Mouse (Mus musculus) cerebellum, adult (tissue): ENCODE measurements around the gene Mybph.

ENCODE experiments used
- ATAC-seq: cut with Nextera tagmentation; 2 replicates; pipeline ENCODE4 v1.9.2; 2017; ENCODE audit warnings: mild to moderate bottlenecking, moderate library complexity, mixed read lengths; ENCODE audit not compliant: insufficient number of reproducible peaks, low FRiP score, low TSS enrichment

Gene Mybph

DNA sequence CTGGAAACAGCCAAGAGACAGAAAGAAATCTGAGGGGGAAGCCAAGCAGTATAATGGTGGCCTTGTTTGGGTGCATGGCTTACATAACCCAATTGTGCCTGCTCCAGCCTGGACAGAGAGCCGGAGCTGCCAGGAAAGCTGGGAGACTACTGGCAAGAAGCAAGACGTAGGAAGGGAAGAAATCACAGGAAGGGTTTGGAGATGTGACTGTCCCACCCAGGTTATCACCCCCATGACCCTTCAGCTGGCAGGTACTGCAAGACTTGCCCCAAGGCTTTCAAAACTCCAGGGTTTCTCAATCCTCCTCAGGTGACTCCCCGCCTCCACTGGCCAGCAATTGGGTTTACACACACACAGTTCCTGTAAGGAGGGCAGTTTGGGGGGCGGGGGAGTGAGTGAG is 11.2 kb upstream of the Mybph start, which contains the start of gene Chil1:
Gene Chil1, plus strand, starts transcription at position 152 of the 400 bp plus-strand sequence.
- ATAC-seq = no peak

DNA sequence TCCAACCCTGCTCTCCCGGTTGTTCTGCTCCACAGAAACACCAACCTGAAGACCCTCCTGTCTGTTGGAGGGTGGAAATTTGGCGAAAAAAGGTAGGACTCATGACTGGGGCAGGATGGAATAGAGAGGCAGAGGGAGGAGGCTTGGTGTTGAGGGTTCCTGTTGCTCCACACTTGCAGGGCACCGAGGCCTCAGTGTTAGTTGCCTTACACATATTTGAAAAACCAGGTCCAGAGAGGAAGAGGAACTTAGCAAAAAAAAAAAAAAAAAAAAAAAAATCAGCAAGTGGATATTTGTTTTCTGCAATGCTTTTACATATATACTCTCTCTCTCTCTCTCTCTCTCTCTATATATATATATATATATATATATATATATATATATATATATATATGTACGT is 9.2 kb upstream of the Mybph start:
- no peak for ATAC-seq

DNA sequence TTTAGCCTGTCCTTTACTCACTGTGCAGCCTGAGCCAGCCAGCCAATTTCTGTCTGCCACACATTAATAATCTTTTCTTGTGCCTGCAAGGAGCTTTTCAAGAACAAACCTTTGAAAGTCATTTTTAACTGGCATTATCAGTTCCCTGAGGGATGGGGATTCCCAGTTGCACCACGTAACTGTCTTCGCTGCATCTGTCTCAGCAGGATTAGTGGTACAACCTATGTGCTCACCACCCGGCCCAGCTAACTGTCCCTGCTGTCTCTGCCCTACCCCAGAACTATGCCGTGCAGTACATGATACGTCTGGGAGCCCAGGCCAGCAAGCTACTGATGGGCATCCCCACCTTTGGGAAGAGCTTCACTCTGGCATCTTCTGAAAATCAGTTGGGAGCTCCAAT is 5.0 kb upstream of the Mybph start:
- no peak for ATAC-seq

DNA sequence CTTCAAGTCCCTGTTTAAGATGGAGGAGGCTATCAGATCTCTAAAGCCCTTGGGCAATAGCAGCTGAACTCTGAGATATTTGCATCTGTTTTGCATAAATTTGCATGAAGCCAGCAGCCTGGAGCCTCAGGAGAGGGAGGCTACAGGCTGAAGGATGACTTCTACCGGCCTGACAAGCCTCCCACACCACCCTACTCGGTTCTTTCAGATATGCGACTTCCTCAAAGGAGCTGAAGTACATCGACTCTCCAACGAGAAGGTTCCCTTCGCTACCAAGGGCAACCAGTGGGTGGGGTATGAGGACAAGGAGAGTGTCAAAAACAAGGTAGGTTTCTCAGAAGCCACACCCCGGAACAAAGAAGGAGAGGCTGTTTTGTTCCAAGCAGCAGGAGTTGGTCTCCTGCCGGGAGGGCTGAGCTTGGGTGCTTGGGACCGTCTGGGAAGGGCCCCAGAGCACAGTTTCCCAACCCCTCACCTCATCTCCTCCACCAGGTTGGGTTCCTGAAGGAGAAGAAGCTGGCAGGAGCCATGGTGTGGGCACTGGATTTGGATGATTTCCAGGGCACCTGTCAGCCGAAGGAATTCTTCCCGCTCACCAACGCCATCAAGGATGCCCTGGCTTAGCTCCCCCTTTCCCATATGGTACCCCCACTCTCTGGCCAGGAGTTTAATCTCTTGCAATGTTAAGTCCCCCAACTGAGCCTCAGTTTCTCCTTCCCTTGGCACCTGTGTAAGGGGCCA is 4.1 kb upstream of the Mybph start:
- no peak for ATAC-seq

DNA sequence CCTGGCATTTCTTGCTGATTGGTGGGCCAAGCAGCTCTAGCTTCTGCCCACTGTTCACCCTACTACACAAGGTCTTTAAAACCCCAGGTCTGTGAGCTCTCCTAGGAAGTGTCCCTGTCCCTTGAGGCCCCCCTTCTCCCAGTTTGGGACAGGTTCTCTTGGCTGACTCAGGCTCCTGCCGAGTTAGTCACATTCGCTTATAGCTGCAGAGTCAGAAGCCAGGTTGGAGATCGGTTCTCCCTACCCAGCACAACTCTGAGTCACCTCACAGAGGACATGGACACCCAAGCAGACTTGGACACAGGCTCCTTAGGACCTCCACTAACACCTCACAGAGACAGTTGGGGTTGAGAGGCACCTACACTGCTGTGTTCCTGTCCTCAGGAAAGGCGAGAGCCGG is 2.1 kb upstream of the Mybph start:
- ATAC-seq = no peak

DNA sequence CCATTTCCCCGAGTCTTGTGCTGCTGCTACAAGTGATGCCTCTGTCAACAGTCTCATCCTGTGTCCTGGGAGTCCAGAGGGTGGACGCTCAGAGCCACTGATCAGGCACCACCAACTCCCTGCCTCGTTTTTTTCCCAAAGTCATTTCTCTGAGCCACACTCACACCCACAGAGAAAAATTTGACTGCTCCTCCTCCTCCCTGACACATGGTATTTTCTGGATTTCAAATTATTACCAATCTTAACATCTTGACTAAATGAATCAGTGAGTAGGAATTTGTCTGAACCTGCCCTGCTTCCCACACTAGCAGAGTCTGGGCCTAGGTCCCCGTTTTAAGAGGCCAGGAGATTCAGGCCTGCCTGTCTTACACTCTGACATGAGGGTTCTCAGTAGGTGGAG is 1.2 kb upstream of the Mybph start:
- no peak for ATAC-seq

DNA sequence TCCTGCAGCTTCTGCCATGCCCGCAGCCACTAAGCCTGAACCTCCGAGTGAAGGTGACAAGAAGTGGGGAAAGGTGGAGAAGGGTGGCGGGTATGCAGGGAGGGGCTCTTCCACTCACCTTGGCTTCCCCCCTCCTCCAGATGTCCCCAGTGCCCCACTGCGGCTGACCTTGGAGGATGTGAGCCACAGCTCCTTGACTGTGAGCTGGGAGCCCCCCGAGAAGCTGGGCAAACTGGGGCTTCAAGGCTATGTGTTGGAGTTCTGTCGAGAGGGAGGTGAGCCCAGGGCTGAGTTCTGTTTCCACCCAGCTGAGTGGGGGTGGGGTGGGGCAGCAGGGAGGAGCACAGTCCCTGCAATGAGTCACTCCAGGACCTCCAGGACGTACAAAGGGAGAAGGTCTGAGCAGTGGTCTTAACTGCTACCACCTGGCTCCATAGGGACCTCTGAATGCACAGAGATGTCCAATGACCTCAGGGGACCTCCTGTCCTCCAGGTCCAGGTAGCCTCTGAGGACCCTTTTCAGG is 488 bp downstream of the Mybph start:
- ATAC-seq = no peak

DNA sequence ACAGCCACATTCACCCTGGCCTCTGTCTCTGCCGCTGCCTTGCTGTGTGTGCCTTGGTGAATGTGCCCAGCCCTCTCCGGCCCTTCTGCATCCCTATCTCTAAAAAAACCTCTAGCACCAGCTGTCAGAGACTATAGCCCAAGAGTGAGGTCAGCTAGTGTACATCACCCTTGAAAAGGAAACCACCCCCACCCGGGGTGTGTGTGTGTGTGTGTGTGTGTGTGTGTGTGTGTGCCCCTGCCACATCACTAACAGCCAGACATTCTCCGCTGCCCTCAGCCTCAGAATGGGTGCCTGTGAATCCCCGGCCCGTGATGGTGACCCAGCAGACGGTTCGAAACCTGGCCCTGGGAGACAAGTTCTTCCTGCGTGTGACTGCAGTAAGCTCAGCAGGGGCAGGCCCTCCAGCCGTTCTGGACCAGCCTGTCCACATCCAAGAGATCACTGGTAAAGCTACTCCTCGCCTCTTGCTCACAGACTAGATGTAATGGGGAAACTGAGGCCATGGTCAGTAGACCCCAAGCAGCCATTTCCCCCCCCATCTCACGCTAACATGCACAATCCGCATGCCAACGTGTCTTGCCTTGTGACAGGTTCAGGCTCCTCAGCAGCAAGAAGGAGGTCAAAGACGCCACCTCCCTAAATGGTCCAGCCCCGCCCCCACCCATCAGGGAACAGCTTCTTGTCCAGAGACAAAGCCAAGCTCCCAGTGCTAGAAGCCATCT is 1.2 kb downstream of the Mybph start:
- no peak for ATAC-seq

DNA sequence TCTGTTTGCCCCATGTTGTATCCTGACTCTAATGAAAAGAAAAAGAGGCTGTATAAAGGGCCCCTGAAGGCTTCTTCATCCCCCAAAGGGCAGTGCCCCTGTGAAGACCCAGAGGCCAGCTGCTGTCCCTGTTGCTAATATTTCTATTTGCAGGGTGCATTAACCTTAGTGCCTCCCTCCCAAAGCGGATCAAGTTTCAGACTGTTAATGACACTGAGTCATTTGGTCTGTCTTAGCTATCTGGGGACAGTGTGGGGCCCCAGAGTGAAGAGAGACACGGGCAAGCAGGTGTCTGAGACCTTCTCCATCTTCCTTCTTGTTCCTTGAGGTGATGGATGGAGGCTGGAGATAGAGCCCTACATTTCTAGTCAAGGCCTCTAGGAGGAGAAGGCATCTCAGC is 1.9 kb downstream of the Mybph start:
- no peak for ATAC-seq

DNA sequence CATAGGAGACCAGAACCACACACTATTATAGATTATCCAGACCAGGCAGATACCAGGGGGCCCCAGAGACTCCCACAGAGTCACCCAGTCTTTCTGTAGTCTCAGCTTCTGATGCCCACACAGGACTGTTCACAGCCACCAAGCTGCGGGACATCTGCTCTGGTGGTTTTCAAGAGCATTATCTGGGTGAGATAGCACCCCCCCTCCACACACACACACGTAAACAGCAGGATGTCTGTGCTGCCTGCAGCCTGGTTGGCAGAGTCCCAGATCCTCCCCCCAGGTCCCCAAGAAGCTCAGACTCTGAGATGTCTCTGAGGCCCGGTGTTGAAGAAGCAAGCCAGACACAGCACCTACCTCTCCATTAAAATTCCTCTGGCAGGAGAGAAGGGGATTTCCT is 2.3 kb downstream of the Mybph start:
- no peak for ATAC-seq

DNA sequence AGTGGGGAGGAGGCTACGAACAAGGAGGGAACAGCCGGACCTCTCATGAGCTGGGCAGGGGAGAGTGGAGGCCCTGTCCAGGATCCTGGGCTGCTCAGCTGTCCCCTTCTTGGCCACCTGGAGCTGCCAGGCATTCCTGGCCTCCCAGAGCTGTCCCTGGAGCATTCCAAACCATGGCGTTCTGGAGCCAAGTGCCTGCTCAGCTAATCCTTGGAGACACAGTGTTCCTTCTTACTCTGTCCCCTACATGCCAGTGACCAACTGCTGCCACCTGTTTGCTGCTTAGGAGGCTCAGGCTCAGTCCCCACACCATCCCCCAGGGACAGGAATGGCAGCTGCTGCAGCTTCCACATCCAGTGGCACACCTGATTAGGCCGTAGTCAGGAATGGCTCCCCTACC is 2.7 kb downstream of the Mybph start:
- ATAC-seq = peak; percentile 47; the same call in 1 of the 2 replicates

DNA sequence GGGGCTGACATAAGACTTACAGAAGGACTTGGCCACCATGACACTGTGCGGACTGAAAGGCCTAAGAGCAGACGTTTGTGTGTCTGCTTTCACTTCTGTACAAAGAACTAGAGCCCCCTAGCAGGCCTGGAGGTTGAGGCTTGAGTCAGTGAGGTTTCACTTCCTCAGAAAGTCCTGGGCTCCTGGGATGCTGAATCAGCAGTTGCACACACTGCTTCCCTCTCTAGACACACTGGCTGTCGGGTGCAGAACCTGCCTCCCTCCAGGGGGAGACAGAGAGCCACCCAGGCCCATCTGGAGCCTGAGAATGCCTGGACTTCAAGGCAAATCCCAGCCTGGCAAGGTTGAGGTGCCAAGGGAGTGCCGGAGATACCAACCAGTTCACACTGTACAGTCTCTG is 3.1 kb downstream of the Mybph start:
- ATAC-seq = no peak

DNA sequence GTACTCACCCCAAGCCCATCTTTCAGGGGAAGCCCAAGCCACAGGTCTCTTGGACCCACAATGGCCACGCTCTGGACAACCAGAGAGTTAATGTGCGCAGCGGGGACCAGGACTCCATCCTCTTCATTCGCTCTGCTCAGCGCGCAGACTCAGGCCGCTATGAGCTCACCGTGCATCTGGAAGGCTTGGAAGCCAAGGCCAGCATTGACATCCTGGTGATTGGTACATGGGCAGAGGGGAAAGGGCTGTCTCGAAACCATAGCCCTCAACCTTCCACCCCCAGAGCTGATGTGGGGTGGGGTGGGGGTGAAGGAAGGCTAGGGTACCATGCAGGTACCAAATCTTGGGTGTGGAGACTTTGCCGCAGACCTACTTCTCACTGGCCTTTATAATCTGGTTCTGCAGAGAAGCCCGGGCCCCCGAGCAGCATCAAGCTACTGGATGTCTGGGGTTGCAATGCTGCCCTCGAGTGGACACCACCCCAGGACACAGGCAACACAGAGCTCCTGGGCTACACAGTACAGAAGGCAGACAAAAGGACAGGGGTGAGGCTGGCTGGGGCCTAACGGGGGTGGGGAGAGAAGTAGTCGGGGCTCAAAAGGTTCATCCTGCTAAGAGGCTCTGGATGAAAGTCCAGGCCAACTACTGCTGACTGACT is 4.2 kb downstream of the Mybph start:
- ATAC-seq = no peak

DNA sequence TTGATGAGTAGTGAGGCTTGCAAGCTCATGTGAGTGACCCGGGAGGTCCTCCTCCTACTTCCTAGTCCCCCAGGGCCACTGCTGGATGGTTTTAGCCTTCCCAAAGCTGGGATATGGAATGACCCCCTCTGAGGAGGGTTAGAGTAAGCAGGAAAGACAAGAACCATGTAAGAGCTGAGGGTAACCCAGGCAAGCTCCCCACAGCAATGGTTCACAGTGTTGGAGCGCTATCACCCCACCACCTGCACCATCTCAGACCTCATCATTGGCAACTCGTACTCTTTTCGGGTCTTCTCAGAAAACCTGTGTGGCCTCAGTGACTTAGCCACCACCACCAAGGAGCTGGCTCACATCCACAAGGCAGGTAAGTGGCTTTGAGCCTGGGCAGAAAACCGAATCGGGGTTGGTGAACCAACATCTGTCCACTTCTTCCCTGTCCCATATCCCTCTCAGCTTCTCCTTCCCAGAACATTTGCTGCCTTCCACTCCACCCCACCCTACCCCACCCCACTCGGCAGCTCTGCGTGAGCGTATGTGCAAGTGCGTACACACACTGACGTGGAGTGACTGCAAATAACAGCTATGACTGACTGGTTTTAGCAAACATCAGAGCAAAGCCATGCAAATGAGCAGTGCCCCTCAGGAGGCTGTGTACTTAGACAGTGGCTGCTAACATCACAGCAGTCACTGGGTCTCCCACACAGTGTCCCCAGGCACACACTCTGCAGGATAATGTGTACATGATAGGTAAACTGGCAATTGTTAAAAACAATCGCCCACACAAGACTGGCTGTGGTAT is 5.1 kb downstream of the Mybph start:
- ATAC-seq = no peak

DNA sequence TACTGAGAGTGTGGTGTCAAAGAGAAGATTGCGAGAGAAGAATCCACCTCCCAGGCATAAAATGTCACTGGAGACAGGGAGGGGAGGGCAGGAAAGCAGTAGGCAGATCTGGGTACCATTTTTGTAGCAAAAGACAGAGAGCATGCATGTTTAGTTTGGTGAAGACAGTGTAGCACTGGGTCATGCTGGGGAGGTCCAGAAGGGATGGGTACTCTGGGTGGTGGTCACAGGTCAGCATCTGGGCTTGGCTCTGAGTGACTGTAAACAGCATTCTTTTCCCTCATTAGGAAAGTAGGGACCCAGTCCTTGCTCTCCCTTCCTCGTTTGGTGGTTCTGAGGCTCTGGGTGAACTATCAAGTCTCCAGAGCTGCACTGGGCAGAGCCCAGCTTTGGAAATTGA is 7.2 kb downstream of the Mybph start:
- ATAC-seq = no peak

DNA sequence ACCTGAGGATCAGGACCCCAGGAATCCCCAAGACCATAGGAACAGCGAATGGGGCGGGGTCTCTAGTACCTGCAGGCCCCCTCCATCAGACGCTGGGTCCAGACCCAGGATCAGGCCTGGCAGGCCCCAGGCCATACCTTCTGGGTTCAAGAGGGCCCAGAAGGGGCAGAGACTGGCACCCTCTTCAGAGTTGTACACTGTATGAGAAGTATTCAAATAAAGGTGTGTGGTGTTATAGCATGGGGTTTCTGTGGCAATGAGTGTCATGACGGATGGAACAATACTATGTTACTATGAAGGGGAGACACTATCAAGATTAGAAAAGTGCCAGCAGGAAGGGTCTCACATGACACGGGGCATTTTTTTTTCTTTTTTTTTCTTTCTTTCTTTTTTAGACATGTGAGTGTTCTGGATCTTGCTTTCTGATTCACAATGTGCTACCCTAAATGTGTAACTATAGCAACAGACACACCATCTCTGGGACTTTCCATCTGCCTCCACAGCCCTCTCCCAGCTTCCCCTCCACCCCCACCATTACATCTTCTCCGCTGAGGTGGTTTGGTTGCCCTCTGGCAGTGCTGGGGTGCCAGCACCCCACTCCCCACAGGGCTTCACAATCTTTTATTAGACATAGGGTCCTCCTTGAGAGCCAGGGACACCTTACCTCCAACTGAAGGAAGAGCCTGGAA is 7.9 kb downstream of the Mybph start:
- ATAC-seq = no peak

DNA sequence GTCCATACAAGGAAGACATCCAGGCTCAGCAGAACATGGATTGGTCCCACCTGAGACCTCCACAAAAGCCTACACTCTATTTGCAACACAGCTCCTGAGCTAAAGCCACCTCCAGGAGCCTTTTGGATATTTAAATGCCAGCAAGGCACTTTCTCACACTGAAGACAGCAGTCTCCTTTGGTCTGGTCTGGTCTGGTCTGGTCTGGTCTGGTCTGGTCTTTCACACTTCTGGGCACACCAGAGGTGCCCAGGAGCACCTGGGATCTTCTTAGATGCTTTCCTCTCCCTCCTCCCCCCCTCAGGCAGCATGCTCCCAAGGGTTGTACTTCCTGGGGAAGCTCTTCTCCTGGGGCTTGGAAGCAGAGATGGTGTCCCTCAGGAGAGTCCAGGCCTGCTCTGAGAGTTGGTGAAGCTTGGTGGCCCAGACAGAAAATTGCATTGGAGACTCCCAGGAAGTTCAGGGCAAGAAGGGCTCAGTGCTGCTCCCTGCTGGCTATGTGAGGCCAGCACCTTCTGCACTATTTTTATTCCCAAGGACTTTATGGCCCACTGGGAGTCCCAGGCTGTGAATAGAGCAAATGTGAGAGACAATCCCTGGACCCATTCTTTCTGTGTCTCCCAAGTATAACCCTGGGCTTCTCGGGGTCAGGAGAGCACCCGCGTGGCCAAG is 8.6 kb downstream of the Mybph start:
- no peak for ATAC-seq

DNA sequence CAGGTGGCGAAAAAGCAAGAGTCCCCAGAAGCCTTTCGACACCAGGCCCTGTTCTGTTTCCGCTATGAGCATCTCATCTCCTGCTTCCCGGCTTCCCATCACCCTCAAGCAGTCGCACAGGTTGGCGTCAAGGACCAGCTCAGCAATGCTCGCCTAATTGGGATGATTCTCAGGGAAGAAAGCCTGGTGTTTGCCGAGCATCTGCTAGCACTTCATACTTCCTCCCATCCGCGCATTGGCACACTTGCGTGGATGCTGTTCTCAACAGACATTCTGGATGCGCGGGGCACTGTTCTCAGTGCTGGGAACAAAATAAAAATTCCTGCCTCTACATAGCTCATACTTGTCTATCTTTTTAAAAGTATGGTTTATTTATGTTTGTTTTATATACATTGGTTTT is 11.0 kb downstream of the Mybph start:
- ATAC-seq = no peak

DNA sequence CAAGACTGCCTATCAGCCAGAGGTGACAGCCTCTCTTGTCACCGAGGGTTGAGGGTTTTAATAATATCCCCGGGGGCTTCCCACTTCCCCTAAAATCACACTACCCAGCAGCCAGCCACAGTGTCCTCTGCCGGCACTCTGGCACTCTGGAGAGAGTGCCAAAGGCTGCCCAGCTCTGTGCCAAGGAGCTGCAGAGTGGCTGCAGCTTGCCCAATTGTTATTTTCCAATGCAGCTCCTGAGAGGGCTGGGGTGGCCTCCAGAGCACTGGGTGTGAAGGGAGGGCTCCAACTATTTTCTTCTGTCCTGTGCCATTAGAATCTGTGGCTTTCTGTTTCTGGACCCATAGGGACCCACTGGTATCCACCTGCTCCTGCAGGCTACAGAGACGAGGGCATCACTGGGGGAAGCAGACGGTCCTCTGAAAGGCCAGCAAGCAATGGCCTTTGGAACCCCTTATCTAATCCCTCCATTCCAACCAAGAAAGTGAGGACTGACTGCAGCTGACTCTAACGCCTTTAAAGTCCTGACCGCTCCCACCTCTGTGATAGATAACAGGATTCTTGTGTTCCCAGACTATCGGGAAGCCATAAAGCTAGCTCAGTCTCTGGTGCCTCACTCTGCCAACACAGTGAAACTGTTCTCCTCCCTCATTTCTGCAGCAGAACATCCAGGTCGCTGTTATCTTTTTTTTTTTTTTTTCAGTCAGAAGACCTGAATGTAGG is 12.2 kb downstream of the Mybph start:
- peak; percentile 77 for ATAC-seq
